19 mouse cellular contexts compared by ENCODE assay signal in genomic region chr11:19342803-19343202, GRCm38 (mm10).
DNase-seq lines count a peak whose midpoint lies in the region; ATAC-seq and TF ChIP-seq lines count a peak whose summit lies in the region.
"Had no signal": no experiment of that assay in that cellular context is flagged by ENCODE, and none has a peak within 500 bp of the region (broad histone marks: within the 10 kb centered on the region; RNA-seq: fewer than 3 reads in every experiment).

No protein-coding gene starts in this region.

- no peak for TF ChIP-seq CTCF in heart, adult 2 months (IDR thresholded peaks at IDR 0.05)
- TF ChIP-seq CTCF in CH12.LX (conservative IDR thresholded peaks at IDR 0.05 in 1 of 2, IDR thresholded peaks at IDR 0.05 in 1 of 2; ENCODE audit: low read depth in 2 of 2, low read length in 2 of 2) = no peak

- WGBS in heart, adult 2 months = 82% methylated on average over 4 of the region's 4 CpGs
- WGBS in hindbrain, embryonic 14.5 days = 81% methylated on average over 4 of the region's 4 CpGs

- H3K9me3 ChIP-seq in CH12.LX (replicated peaks; ENCODE audit: low read length) = peaks cover 12% of the 10 kb centered on the region
- H3K9me3 ChIP-seq in hindbrain, embryonic 14.5 days (ENCODE audit: control insufficient read depth, low read length) = no peaks in the 10 kb centered on the region

- H3K4me2 ChIP-seq in CH12.LX (ENCODE audit: insufficient read depth, low read depth, poor library complexity, severe bottlenecking) = no peak overlapping the region
- H3K4me2 ChIP-seq in hindbrain, embryonic 14.5 days (replicated peaks) = no peak overlapping the region

- no peaks in the 10 kb centered on the region for H3K4me1 ChIP-seq in heart, adult 2 months (ENCODE audit: control insufficient read depth, insufficient read depth, low read length)
- peaks cover 32 to 85% of the 10 kb centered on the region in 2 experiments for H3K4me1 ChIP-seq in CH12.LX (ENCODE audit: control insufficient read depth in 1 of 2, insufficient read depth in 2 of 2)
- H3K4me1 ChIP-seq in hindbrain, embryonic 14.5 days (replicated peaks; ENCODE audit: control insufficient read depth, insufficient read depth, low read length) = no peaks in the 10 kb centered on the region

- in situ Hi-C loops in CH12.LX (cut with MboI; ENCODE audit: low pct_ligation_motif_present, low pct_unique_long_range_greater_than_20kb, low sequenced_read_pairs) = no loop called here

- H3K9ac ChIP-seq in heart, adult 2 months (ENCODE audit: low read depth, low read length) = no peak overlapping the region
- no peak overlapping the region; the same call in 1 of the 2 replicates for H3K9ac ChIP-seq in CH12.LX (ENCODE audit: insufficient read depth, low read depth)
- no peak overlapping the region for H3K9ac ChIP-seq in hindbrain, embryonic 14.5 days

- intact Hi-C loops in heart, adult 2 months (cut with DNase I) = no loop called here

- dilution Hi-C loops in CH12.LX (cut with MboI; ENCODE audit: extremely low pct_ligation_motif_present, extremely low pct_unique_long_range_greater_than_20kb, low sequenced_read_pairs) = no loop called here

- H3K4me3 ChIP-seq in heart, adult 2 months = no peak overlapping the region
- no peak overlapping the region for H3K4me3 ChIP-seq in CH12.LX (replicated peaks in 1 of 3; ENCODE audit: low read depth in 2 of 3, low read length in 2 of 3, poor library complexity in 1 of 3)
- no peak overlapping the region for H3K4me3 ChIP-seq in hindbrain, embryonic 14.5 days (replicated peaks; ENCODE audit: low read length)

- H3K36me3 ChIP-seq in heart, adult 2 months (ENCODE audit: control insufficient read depth, insufficient read depth, low read length) = no peaks in the 10 kb centered on the region
- no peaks in the 10 kb centered on the region for H3K36me3 ChIP-seq in CH12.LX (replicated peaks in 1 of 2; ENCODE audit: control insufficient read depth in 1 of 2, insufficient read depth in 1 of 2, low read length in 1 of 2)
- H3K36me3 ChIP-seq in hindbrain, embryonic 14.5 days (replicated peaks; ENCODE audit: control insufficient read depth, insufficient read depth) = no peaks in the 10 kb centered on the region
- H3K36me3 ChIP-seq: G1E had no signal

- no peak for TF ChIP-seq EP300 in heart, adult 2 months (IDR thresholded peaks at IDR 0.05; ENCODE audit: insufficient read depth, low read depth, low read length)
- 0 out of 2 replicates have a peak, but pooled peaks have one; percentile 4 for TF ChIP-seq EP300 in CH12.LX (IDR thresholded peaks at IDR 0.05; ENCODE audit: low read length)

- peak; percentile 52 for DNase-seq in heart, adult 11 months
- DNase-seq in heart, adult 2 months = no peak
- no peak for DNase-seq in CH12.LX (ENCODE audit: extremely low read depth)
- DNase-seq in hindbrain, embryonic 14.5 days (ENCODE audit: low spot score) = no peak
- DNase-seq: adrenal gland, adult 2 months; adrenal gland, adult 8-10 months; adrenal gland, postnatal 10 days; adrenal gland, postnatal 14 days; adrenal gland, postnatal 25 days; adrenal gland, postnatal 36 days; B cell, adult 2 months; cerebellum, adult 11 months; cerebellum, adult 11-12 months; cerebellum, adult 18-20 months; cerebellum, adult 2 months had no signal

- ATAC-seq in hindbrain, embryonic 14.5 days (ENCODE audit: low FRiP score) = no peak
- ATAC-seq: activated CD4-positive, CD25-positive, alpha-beta regulatory T cell, adult 4 months; CD4-positive, CD25-positive, alpha-beta regulatory T cell, adult 4 months; Patski had no signal

- no peaks in the 10 kb centered on the region for H3K79me2 ChIP-seq in heart, adult 2 months (replicated peaks; ENCODE audit: control insufficient read depth, insufficient read depth, low read length)
- no peaks in the 10 kb centered on the region for H3K79me2 ChIP-seq in CH12.LX (replicated peaks; ENCODE audit: control insufficient read depth, extremely low read depth, insufficient read depth, poor library complexity, severe bottlenecking)

- H3K27me3 ChIP-seq in heart, adult 2 months (ENCODE audit: control insufficient read depth, insufficient read depth, low read length) = no peaks in the 10 kb centered on the region
- H3K27me3 ChIP-seq in CH12.LX (replicated peaks) = no peaks in the 10 kb centered on the region
- no peaks in the 10 kb centered on the region for H3K27me3 ChIP-seq in hindbrain, embryonic 14.5 days (ENCODE audit: control insufficient read depth, insufficient read depth, low read length)
- H3K27me3 ChIP-seq: Patski had no signal

- no peak for TF ChIP-seq RAD21 in CH12.LX (IDR thresholded peaks at IDR 0.05; ENCODE audit: low read depth, low read length)

- no peak overlapping the region for H3K27ac ChIP-seq in heart, adult 2 months
- H3K27ac ChIP-seq in CH12.LX (ENCODE audit: insufficient read depth, low read depth) = peak overlapping the region; percentile 97
- H3K27ac ChIP-seq in hindbrain, embryonic 14.5 days = no peak overlapping the region

- no peak for TF ChIP-seq POLR2A in heart, adult 2 months (IDR thresholded peaks at IDR 0.05; ENCODE audit: insufficient read depth, low read depth, low read length)
- TF ChIP-seq POLR2A in CH12.LX (IDR thresholded peaks at IDR 0.05; ENCODE audit: low read depth, low read length) = peak; percentile 24; the same call in 1 of the 2 replicates

TF ChIP-seq in CH12.LX, 34 proteins besides CTCF, POLR2A, EP300 and RAD21:
- TF ChIP-seq HCFC1 (IDR thresholded peaks at IDR 0.05; ENCODE audit: low read depth, low read length) (no peak; the same call in 1 of the 2 replicates), MAX (IDR thresholded peaks at IDR 0.05; ENCODE audit: low read length) (no peak), SIN3A (IDR thresholded peaks at IDR 0.05; ENCODE audit: low read length) (no peak), ELF1 (IDR thresholded peaks at IDR 0.05; ENCODE audit: low read depth, low read length) (no peak), MXI1 (IDR thresholded peaks at IDR 0.05; ENCODE audit: low read depth, low read length) (no peak), IRF4 (IDR thresholded peaks at IDR 0.05; ENCODE audit: low read depth, low read length) (peak; percentile 63; the same call in 1 of the 2 replicates), MYC (IDR thresholded peaks at IDR 0.05; ENCODE audit: low read depth, low read length) (no peak), CHD2 (IDR thresholded peaks at IDR 0.05; ENCODE audit: low read length) (no peak), UBTF (IDR thresholded peaks at IDR 0.05; ENCODE audit: low read depth, low read length) (no peak), ZKSCAN1 (IDR thresholded peaks at IDR 0.05; ENCODE audit: borderline replicate concordance, low read depth, low read length) (no peak), BHLHE40 (IDR thresholded peaks at IDR 0.05; ENCODE audit: low read depth, low read length) (no peak), JUN (IDR thresholded peaks at IDR 0.05; ENCODE audit: insufficient read depth, low read depth, low read length) (no peak), ZNF384 (IDR thresholded peaks at IDR 0.05; ENCODE audit: low read depth, low read length) (no peak), MAZ (IDR thresholded peaks at IDR 0.05; ENCODE audit: low read depth, low read length) (no peak), PAX5 (IDR thresholded peaks at IDR 0.05; ENCODE audit: low read length) (no peak), MEF2A (IDR thresholded peaks at IDR 0.05; ENCODE audit: borderline replicate concordance, low read depth, low read length) (no peak; the same call in 1 of the 2 replicates), SMC3 (IDR thresholded peaks at IDR 0.05; ENCODE audit: low read depth, low read length) (no peak), POLR2AphosphoS2 (IDR thresholded peaks at IDR 0.05; ENCODE audit: low read depth, low read length) (no peak), TCF12 (IDR thresholded peaks at IDR 0.05; ENCODE audit: low read depth, low read length) (0 out of 2 replicates have a peak, but pooled peaks have one; percentile 4), JUND (conservative IDR thresholded peaks at IDR 0.05; ENCODE audit: low read depth, low read length) (no peak), NRF1 (IDR thresholded peaks at IDR 0.05; ENCODE audit: low read depth, low read length) (no peak), KAT2A (IDR thresholded peaks at IDR 0.05; ENCODE audit: insufficient replicate concordance, low read length) (no peak), ZC3H11A (IDR thresholded peaks at IDR 0.05; ENCODE audit: low read depth, low read length) (no peak), TBP (conservative IDR thresholded peaks at IDR 0.05; ENCODE audit: low read depth, low read length) (0 out of 2 replicates have a peak, but pooled peaks have one; percentile 37), RCOR1 (conservative IDR thresholded peaks at IDR 0.05; ENCODE audit: low read depth, low read length) (no peak), ZMIZ1 (IDR thresholded peaks at IDR 0.05; ENCODE audit: low read depth, low read length) (peak; percentile 60; the same call in 1 of the 2 replicates), GABPA (IDR thresholded peaks at IDR 0.05; ENCODE audit: insufficient replicate concordance, low read depth, low read length) (no peak), NELFE (IDR thresholded peaks at IDR 0.05; ENCODE audit: low read depth, low read length) (no peak), USF2 (conservative IDR thresholded peaks at IDR 0.05; ENCODE audit: low read depth, low read length) (no peak), CHD1 (IDR thresholded peaks at IDR 0.05; ENCODE audit: low read depth, low read length) (0 out of 2 replicates have a peak, but pooled peaks have one; percentile 10), E2F4 (IDR thresholded peaks at IDR 0.05; ENCODE audit: insufficient replicate concordance, low read depth, low read length) (no peak), USF1 (IDR thresholded peaks at IDR 0.05; ENCODE audit: low read depth, low read length) (no peak), MAFK (IDR thresholded peaks at IDR 0.05; ENCODE audit: insufficient replicate concordance, low read length) (0 out of 2 replicates have a peak, but pooled peaks have one; percentile 36), ETS1 (conservative IDR thresholded peaks at IDR 0.05; ENCODE audit: low read depth, low read length) (no peak)
